ENCODE assay signal across 8 mouse cellular contexts in genomic region chr5:134747947-134748618, GRCm38 (mm10). TPM values are rescaled to one million over a fixed set of nuclear protein-coding genes. Genes with fewer than 3 reads are reported as not detected.
DNase-seq lines count a peak whose midpoint lies in the region; ATAC-seq lines count a peak whose summit lies in the region.

No protein-coding gene starts in this region.

- ATAC-seq in embryonic facial prominence, embryonic 15.5 days (ENCODE audit: insufficient number of reproducible peaks, low FRiP score, low TSS enrichment, low read depth) = peak; percentile 13; the same call in 1 of the 2 replicates
- no peak for ATAC-seq in heart, embryonic 13.5 days (ENCODE audit: extremely low read depth, insufficient number of reproducible peaks, low FRiP score, low TSS enrichment)
- peak; percentile 26; the same call in 1 of the 2 replicates for ATAC-seq in kidney, embryonic 16.5 days (ENCODE audit: low FRiP score, low TSS enrichment)

- H3K9ac ChIP-seq in embryonic facial prominence, embryonic 15.5 days = no peak overlapping the region
- H3K9ac ChIP-seq in heart, embryonic 13.5 days = peak overlapping the region; percentile 87
- H3K9ac ChIP-seq in kidney, embryonic 16.5 days (replicated peaks; ENCODE audit: low read length) = peak overlapping the region; percentile 76; the same call in 1 of the 2 replicates

- peak overlapping the region; percentile 90 for H3K27ac ChIP-seq in embryonic facial prominence, embryonic 15.5 days (replicated peaks)
- H3K27ac ChIP-seq in heart, embryonic 13.5 days (replicated peaks) = peak overlapping the region; percentile 84
- H3K27ac ChIP-seq in kidney, embryonic 16.5 days (ENCODE audit: low read length) = peak overlapping the region; percentile 77

- H3K9me3 ChIP-seq in embryonic facial prominence, embryonic 15.5 days (replicated peaks) = no peaks in the 10 kb centered on the region
- H3K9me3 ChIP-seq in heart, embryonic 13.5 days = no peaks in the 10 kb centered on the region
- H3K9me3 ChIP-seq in kidney, embryonic 16.5 days (ENCODE audit: low read length) = no peaks in the 10 kb centered on the region

- H3K4me2 ChIP-seq in embryonic facial prominence, embryonic 15.5 days (replicated peaks) = peak overlapping the region; percentile 76
- H3K4me2 ChIP-seq in heart, embryonic 13.5 days = peak overlapping the region; percentile 81
- H3K4me2 ChIP-seq in kidney, embryonic 16.5 days (replicated peaks; ENCODE audit: low read depth, low read length) = peak overlapping the region; percentile 88

- peak; percentile 61 for DNase-seq in ES-CJ7 (ENCODE audit: low read depth, low spot score)
- DNase-seq in brain, adult 2 months (ENCODE audit: low read depth, low spot score) = peak; percentile 79
- DNase-seq in liver = peak; percentile 45
- DNase-seq in natural killer cell, adult 2 months (ENCODE audit: low spot score in 2 of 2) = peak; percentile 10 to 22
- DNase-seq in thymus, postnatal 25 days = peak; percentile 39

- H3K27me3 ChIP-seq in embryonic facial prominence, embryonic 15.5 days = no peaks in the 10 kb centered on the region
- peaks cover 33% of the 10 kb centered on the region for H3K27me3 ChIP-seq in heart, embryonic 13.5 days (replicated peaks)
- H3K27me3 ChIP-seq in kidney, embryonic 16.5 days (ENCODE audit: insufficient read depth, low read length) = peaks cover 4% of the 10 kb centered on the region; the same call in 1 of the 2 replicates

- WGBS in embryonic facial prominence, embryonic 15.5 days = 46% methylated on average over 6 of the region's 6 CpGs
- 45% methylated on average over 6 of the region's 6 CpGs for WGBS in heart, embryonic 13.5 days
- WGBS in kidney, embryonic 16.5 days = 37% methylated on average over 6 of the region's 6 CpGs

- H3K4me1 ChIP-seq in embryonic facial prominence, embryonic 15.5 days = peaks cover 70% of the 10 kb centered on the region
- peaks cover 19% of the 10 kb centered on the region for H3K4me1 ChIP-seq in heart, embryonic 13.5 days
- H3K4me1 ChIP-seq in kidney, embryonic 16.5 days (ENCODE audit: insufficient read depth, low read length) = peaks cover 16% of the 10 kb centered on the region; the same call in 1 of the 2 replicates

- peak overlapping the region; percentile 55; the same call in 1 of the 2 replicates for H3K4me3 ChIP-seq in embryonic facial prominence, embryonic 15.5 days (replicated peaks)
- peak overlapping the region; percentile 60 for H3K4me3 ChIP-seq in heart, embryonic 13.5 days
- H3K4me3 ChIP-seq in kidney, embryonic 16.5 days (ENCODE audit: low read length) = no peak overlapping the region

- no peaks in the 10 kb centered on the region; the same call in 1 of the 2 replicates for H3K36me3 ChIP-seq in embryonic facial prominence, embryonic 15.5 days
- H3K36me3 ChIP-seq in heart, embryonic 13.5 days = no peaks in the 10 kb centered on the region
- no peaks in the 10 kb centered on the region for H3K36me3 ChIP-seq in kidney, embryonic 16.5 days (ENCODE audit: insufficient read depth, low read length)

RNA-seq across cellular contexts. Expression of gene Eln, which starts 1.0 kb away (rescaled TPM):
- 289 and 312 TPM in 2 replicates for polyA plus RNA-seq in embryonic facial prominence, embryonic 15.5 days (2015; fragmentation: Nextera tagmentation; extraction: Ambion mirVana)
- 266 and 283 TPM in 2 replicates for polyA plus RNA-seq in heart, embryonic 13.5 days (2015; fragmentation: Nextera tagmentation; extraction: Ambion mirVana)
- polyA plus RNA-seq in kidney, embryonic 16.5 days (2015; fragmentation: Nextera tagmentation; extraction: Ambion mirVana) = 35.9 and 46.1 TPM in 2 replicates

RNA-seq across cellular contexts. Expression of gene Limk1, which starts 59.7 kb away (rescaled TPM):
- 7.8 and 9.0 TPM in 2 replicates for polyA plus RNA-seq in embryonic facial prominence, embryonic 15.5 days (2015; fragmentation: Nextera tagmentation; extraction: Ambion mirVana)
- 3.1 and 3.8 TPM in 2 replicates for polyA plus RNA-seq in heart, embryonic 13.5 days (2015; fragmentation: Nextera tagmentation; extraction: Ambion mirVana)
- polyA plus RNA-seq in kidney, embryonic 16.5 days (2015; fragmentation: Nextera tagmentation; extraction: Ambion mirVana) = 4.9 and 5.2 TPM in 2 replicates

Comparison
In these comparisons a context has a peak if more than half of its experiments do, and no peak if none do; other contexts are left out.
1. DNase-seq: peak in every context shown above with its lines; median percentile 79 in brain, adult 2 months; 61 in ES-CJ7; 45 in liver; 39 in thymus, postnatal 25 days; 16 in natural killer cell, adult 2 months.